Mouse (Mus musculus) macrophage (primary cell): Measurements from ENCODE around the gene Rae1. TPM values are rescaled to one million over a fixed set of nuclear protein-coding genes. Genes with fewer than 3 reads are reported as not detected.
A peak's percentile ranks its signal among the peaks of the same experiment; 100 is the strongest.

Source experiments
- H3K27ac ChIP-seq: fragments of 350-480 bp; formaldehyde crosslinking; 2 replicates; pipeline ENCODE4 v1.9.0; 2021
- H3K36me3 ChIP-seq: fragments of 350-480 bp; formaldehyde crosslinking; 2 replicates; pipeline ENCODE4 v1.9.0; 2021; ENCODE audit errors: inconsistent target
- H3K4me3 ChIP-seq: fragments of 350-480 bp; formaldehyde crosslinking; 2 replicates; pipeline ENCODE4 v1.9.0; 2021; ENCODE audit errors: inconsistent target
- H3K79me2 ChIP-seq: fragments of 350-480 bp; formaldehyde crosslinking; 2 replicates; pipeline ENCODE4 v1.9.0; 2021; ENCODE audit errors: inconsistent target
- WGBS: methylation state at CpG from one replicate; pipeline ENCODE4 v1.1.7; 2026; ENCODE audit warnings: inconsistent platforms; ENCODE audit not compliant: missing documents; 5-methylcytosine and 5-hydroxymethylcytosine counted together
- polyA plus RNA-seq: library from polyadenylated mRNA; stranded (reverse); fragments of 250-400 nt; gene quantifications from 3 replicates; pipeline ENCODE4 v1.2.4, GENCODE M21; 2018; ENCODE audit warnings: inconsistent platforms
- total RNA-seq, 78 experiments: library from RNA; depleted of rRNA; stranded (reverse); fragments of 250-400 nt; gene quantifications; 1 replicate in 9 of 78; 2 replicates in 24 of 78; 3 replicates in 43 of 78; 4 replicates in 2 of 78; pipeline ENCODE4 v1.2.4; 2018; ENCODE audit warnings: inconsistent platforms in 56 of 78

The Rae1 gene
- total RNA-seq (2018; cell fraction: chromatin; rRNA removed) = 100 to 1,000 TPM in 3 of 26 experiments, 10 to 100 TPM in 23; 16.8 to 112 (median 74.3) TPM
- 10 to 100 TPM; 20.7 to 36.1 (median 27.7) TPM for total RNA-seq (2018; cell fraction: cytosol; rRNA removed)
- 10 to 100 TPM; 18.3 to 59.3 (median 36.7) TPM for total RNA-seq (2018; cell fraction: nucleus; rRNA removed)
- 27.7 to 41.7 TPM (median 35.9 TPM) in 3 replicates for polyA plus RNA-seq

GRCm38 (mm10) chr2:172999630-173000284 lies at the start of gene Rae1:
Gene Rae1 (plus strand): TSS chr2:173000117.
- WGBS = under 1% methylated on average over 45 of the region's 45 CpGs
- Histone ChIP-seq H3K79me2 (peaks cover 39% of the 10 kb centered on the region), H3K27ac (peak within 1 kb of the TSS; percentile 24; the same call in 1 of the 2 replicates), H3K4me3 (peak within 1 kb of the TSS; percentile 74), H3K36me3 (peaks cover 22% of the 10 kb centered on the region)

DNA sequence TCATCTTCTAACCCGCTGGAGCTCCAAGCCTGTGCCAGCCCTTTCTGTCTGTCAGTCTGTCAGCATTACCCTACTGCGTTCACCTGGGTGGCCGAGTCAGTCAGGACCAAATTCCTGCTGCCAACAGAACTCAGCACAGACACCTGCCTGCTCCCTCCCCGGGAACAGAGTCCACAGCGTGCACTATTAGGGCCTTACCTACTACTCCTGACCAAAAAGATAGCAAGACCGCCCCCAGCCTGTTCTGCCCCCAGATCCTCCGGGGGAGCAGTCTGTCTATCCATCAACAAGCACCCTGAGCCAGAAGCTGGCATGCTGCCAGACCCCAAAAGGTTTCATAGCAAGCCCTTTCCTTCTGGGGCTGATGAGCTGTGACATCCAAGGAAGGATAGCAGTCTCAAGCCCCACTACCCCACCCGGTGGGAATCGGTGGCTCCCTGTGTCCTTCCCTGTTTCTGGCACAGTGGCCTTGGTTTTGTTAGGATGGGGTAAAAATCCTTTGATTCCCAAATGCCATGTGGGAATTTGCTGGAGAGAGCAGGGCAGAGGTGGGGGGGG lies 49.7 kb upstream of the Rae1 start:
- no peak overlapping the region for H3K4me3 ChIP-seq
- H3K79me2 ChIP-seq = no peaks in the 10 kb centered on the region
- no peaks in the 10 kb centered on the region for H3K36me3 ChIP-seq
- H3K27ac ChIP-seq = no peak overlapping the region
- 88% methylated on average over 9 of the region's 9 CpGs for WGBS

- no peak overlapping the region for H3K4me3 ChIP-seq
- H3K79me2 ChIP-seq = no peaks in the 10 kb centered on the region
- H3K36me3 ChIP-seq = no peaks in the 10 kb centered on the region
- H3K27ac ChIP-seq = no peak overlapping the region
- WGBS = 86% methylated on average over 11 of the region's 11 CpGs
These were observed 49.2 kb upstream of the Rae1 start for GRCm38 (mm10) chr2:172950722-172951121.

- Histone ChIP-seq H3K27ac (no peak overlapping the region), H3K36me3 (no peaks in the 10 kb centered on the region), H3K79me2 (no peaks in the 10 kb centered on the region), H3K4me3 (no peak overlapping the region)
- 90% methylated on average over 2 of the region's 2 CpGs for WGBS
These were observed 47.9 kb upstream of the Rae1 start for GRCm38 (mm10) chr2:172951976-172952375.

- Histone ChIP-seq H3K27ac (no peak overlapping the region), H3K79me2 (no peaks in the 10 kb centered on the region), H3K4me3 (no peak overlapping the region), H3K36me3 (no peaks in the 10 kb centered on the region)
- 59% methylated on average over 5 of the region's 5 CpGs for WGBS
These were observed 41.3 kb upstream of the Rae1 start for GRCm38 (mm10) chr2:172958579-172958978.

GRCm38 (mm10) chr2:172959006-172959768 lies 40.7 kb upstream of the Rae1 start:
- Histone ChIP-seq H3K4me3 (no peak overlapping the region), H3K79me2 (no peaks in the 10 kb centered on the region), H3K27ac (no peak overlapping the region), H3K36me3 (no peaks in the 10 kb centered on the region)
- 78% methylated on average over 13 of the region's 13 CpGs for WGBS

DNA sequence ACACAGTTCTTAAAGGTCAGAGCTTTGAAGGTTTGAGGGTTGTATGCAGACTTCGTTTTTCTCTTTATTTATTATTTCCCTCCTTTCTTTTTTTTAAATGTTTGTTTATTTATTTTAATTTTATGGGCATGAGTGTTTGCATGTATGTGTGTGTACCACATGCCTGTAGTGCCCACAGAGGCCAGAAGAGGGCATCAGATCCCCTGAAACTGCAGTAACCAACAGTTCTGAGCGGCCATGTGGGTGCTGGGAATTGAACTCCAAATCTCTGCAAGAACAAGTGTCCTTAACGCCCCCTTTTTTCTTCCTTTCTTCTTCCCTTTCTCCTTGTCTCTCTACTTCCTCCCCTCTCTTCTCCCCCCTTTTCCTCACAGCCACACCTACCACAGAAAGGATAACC lies 39.6 kb upstream of the Rae1 start:
- Histone ChIP-seq H3K27ac (no peak overlapping the region), H3K4me3 (no peak overlapping the region), H3K79me2 (no peaks in the 10 kb centered on the region), H3K36me3 (no peaks in the 10 kb centered on the region)
- 88% methylated on average over 3 of the region's 3 CpGs for WGBS

- Histone ChIP-seq H3K4me3 (no peak overlapping the region), H3K27ac (no peak overlapping the region), H3K79me2 (no peaks in the 10 kb centered on the region), H3K36me3 (no peaks in the 10 kb centered on the region)
- WGBS = 91% methylated on average over 6 of the region's 6 CpGs
These were observed 38.7 kb upstream of the Rae1 start for GRCm38 (mm10) chr2:172961211-172961610.

DNA sequence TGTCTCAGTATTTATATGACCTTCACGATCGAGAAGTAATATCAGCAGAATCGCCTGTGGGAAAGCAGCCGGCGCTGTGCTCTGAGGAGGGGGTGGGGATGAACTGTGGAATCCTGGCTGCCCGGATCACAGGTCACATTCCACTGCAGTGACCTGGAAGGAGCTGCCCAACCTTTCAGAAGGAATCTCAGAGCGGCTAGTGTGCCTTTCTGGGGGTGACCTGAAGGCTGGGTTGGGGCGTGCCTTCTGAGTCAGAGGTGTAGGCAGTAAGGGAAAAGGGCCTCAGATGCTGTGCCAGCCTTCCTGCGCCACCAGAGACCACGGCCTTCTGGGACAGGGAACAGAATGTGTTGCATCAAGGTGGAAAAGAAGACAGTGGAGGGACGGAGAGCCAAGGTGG lies 34.7 kb upstream of the Rae1 start:
- H3K4me3 ChIP-seq = no peak overlapping the region
- WGBS = 92% methylated on average over 11 of the region's 11 CpGs
- H3K79me2 ChIP-seq = no peaks in the 10 kb centered on the region
- no peak overlapping the region for H3K27ac ChIP-seq
- no peaks in the 10 kb centered on the region for H3K36me3 ChIP-seq

- H3K4me3 ChIP-seq = no peak overlapping the region
- H3K79me2 ChIP-seq = no peaks in the 10 kb centered on the region
- no peaks in the 10 kb centered on the region for H3K36me3 ChIP-seq
- H3K27ac ChIP-seq = no peak overlapping the region
- 59% methylated on average over 5 of the region's 5 CpGs for WGBS
These were observed 33.4 kb upstream of the Rae1 start for GRCm38 (mm10) chr2:172966480-172966879.

- no peak overlapping the region for H3K27ac ChIP-seq
- 81% methylated on average over 2 of the region's 2 CpGs for WGBS
- no peaks in the 10 kb centered on the region for H3K79me2 ChIP-seq
- no peaks in the 10 kb centered on the region for H3K36me3 ChIP-seq
- H3K4me3 ChIP-seq = no peak overlapping the region
These were observed 28.1 kb upstream of the Rae1 start for GRCm38 (mm10) chr2:172971865-172972264.

DNA sequence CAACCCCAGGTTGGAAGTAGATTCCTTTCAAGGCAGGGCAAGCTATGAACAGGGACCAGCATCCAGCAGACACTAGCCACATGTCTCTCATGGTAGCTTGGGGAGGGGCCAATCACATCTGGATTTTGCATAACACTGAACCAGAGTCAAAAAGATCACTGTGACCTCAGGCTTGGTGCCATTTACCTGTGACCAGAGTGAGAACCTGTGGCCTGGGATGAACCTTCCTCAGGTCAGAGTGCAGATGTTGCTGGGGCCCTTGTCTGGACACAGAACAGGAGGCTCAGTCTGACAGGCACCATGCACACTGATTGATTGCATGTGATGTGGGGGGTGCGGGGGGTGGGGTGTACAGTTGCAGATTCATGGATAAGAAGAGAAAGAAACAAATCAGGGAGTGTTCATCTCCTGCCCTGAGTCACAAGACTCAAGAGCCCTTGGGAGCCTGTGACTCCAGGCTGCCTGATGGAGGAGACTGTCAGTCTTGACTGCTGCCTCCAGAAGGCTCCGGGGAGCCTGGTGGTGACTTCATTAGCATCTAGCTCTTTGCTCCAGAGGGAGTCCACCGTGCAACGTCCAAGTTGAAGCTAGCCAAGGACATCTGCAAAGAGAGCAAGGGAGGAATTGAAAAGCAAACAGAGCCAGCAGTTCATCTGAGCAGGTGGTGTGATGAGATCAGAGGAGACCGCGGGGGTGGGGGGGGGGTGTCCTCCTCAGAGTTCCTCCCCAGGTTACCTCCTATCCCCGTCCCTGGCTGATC lies 25.9 kb upstream of the Rae1 start:
- H3K4me3 ChIP-seq = no peak overlapping the region
- H3K36me3 ChIP-seq = no peaks in the 10 kb centered on the region
- WGBS = 69% methylated on average over 7 of the region's 7 CpGs
- H3K79me2 ChIP-seq = no peaks in the 10 kb centered on the region
- H3K27ac ChIP-seq = no peak overlapping the region

- Histone ChIP-seq H3K4me3 (no peak overlapping the region), H3K79me2 (no peaks in the 10 kb centered on the region), H3K36me3 (no peaks in the 10 kb centered on the region), H3K27ac (no peak overlapping the region)
- 90% methylated on average over 7 of the region's 7 CpGs for WGBS
These were observed 25.2 kb upstream of the Rae1 start for GRCm38 (mm10) chr2:172974701-172975100.

- Histone ChIP-seq H3K27ac (no peak overlapping the region), H3K36me3 (no peaks in the 10 kb centered on the region), H3K4me3 (no peak overlapping the region), H3K79me2 (no peaks in the 10 kb centered on the region)
- 96% methylated on average over 6 of the region's 6 CpGs for WGBS
These were observed 24.8 kb upstream of the Rae1 start for GRCm38 (mm10) chr2:172975159-172975558.
